Mouse (Mus musculus) midbrain, embryonic 10.5 days (tissue): ENCODE data around the gene Arap2. TPM values are rescaled to one million over a fixed set of nuclear protein-coding genes. Genes with fewer than 3 reads are reported as not detected.
"Not testable (repeated sequence)": the region's sequence is repeated elsewhere in the genome, so short reads cannot be mapped to it uniquely, and the experiment has no call there.

Experiments used
- DNase-seq: peaks from one replicate; pipeline ENCODE4 v3.0.0-alpha.2; 2017; ENCODE audit warnings: low spot score
- H3K27ac ChIP-seq: fragments of 300-500 bp; sonication (generic); replicated peaks from 2 replicates; pipeline ENCODE4 v1.5.1; 2016; ENCODE audit warnings: mild to moderate bottlenecking
- H3K27me3 ChIP-seq: fragments of 300-500 bp; sonication (generic); 2 replicates; pipeline ENCODE4 v1.6.1; 2016; ENCODE audit warnings: low read depth, mild to moderate bottlenecking; ENCODE audit not compliant: poor library complexity, severe bottlenecking
- H3K36me3 ChIP-seq: fragments of 300-500 bp; sonication (generic); 2 replicates; pipeline ENCODE4 v1.6.1; 2016; ENCODE audit warnings: mild to moderate bottlenecking, moderate library complexity
- H3K4me1 ChIP-seq: fragments of 300-500 bp; sonication (generic); 2 replicates; pipeline ENCODE4 v1.6.1; 2016
- H3K4me3 ChIP-seq: fragments of 300-500 bp; sonication (generic); 2 replicates; pipeline ENCODE4 v1.5.1; 2016; ENCODE audit warnings: mild to moderate bottlenecking, moderate library complexity
- H3K9me3 ChIP-seq: fragments of 300-500 bp; sonication (generic); replicated peaks from 2 replicates; pipeline ENCODE4 v1.6.1; 2016; ENCODE audit warnings: mild to moderate bottlenecking
- WGBS: fragments of 180-500 bp; shearing (Covaris S2); methylation state at CpG from one replicate; pipeline ENCODE4 v1.1.7; 2016; 5-methylcytosine and 5-hydroxymethylcytosine counted together
- polyA plus RNA-seq: library from polyadenylated mRNA; unstranded; fragments of >200 nt; fragmentation: Nextera tagmentation; extraction: Ambion mirVana; gene quantifications from 2 replicates; pipeline ENCODE4 v1.2.1, GENCODE M21; 2016

The Arap2 gene
- polyA plus RNA-seq, 1 experiment from 2014 or later = 1.3 TPM

GRCm38 (mm10) chr5:62763046-62763445 is 2.9 kb downstream of the Arap2 start:
- no peaks in the 10 kb centered on the region for H3K9me3 ChIP-seq
- H3K36me3 ChIP-seq = no peaks in the 10 kb centered on the region
- DNase-seq = no peak
- no peak overlapping the region for H3K4me3 ChIP-seq
- peaks cover 3% of the 10 kb centered on the region for H3K4me1 ChIP-seq
- WGBS = 88% methylated on average over 1 of the region's 1 CpGs
- peaks cover 33% of the 10 kb centered on the region for H3K27me3 ChIP-seq
- H3K27ac ChIP-seq = no peak overlapping the region

- Histone ChIP-seq H3K4me1 (peaks cover 3% of the 10 kb centered on the region), H3K27me3 (peaks cover 27% of the 10 kb centered on the region), H3K36me3 (no peaks in the 10 kb centered on the region), H3K4me3 (no peak overlapping the region), H3K27ac (no peak overlapping the region), H3K9me3 (no peaks in the 10 kb centered on the region)
- WGBS = 86% methylated on average over 4 of the region's 4 CpGs
- DNase-seq = no peak
Observed at GRCm38 (mm10) chr5:62762298-62762960, 3.5 kb downstream of the Arap2 start.

GRCm38 (mm10) chr5:62760791-62761504 is 5.0 kb downstream of the Arap2 start:
- Histone ChIP-seq H3K4me3 (no peak overlapping the region), H3K9me3 (no peaks in the 10 kb centered on the region), H3K27me3 (peaks cover 13% of the 10 kb centered on the region), H3K27ac (no peak overlapping the region), H3K4me1 (peaks cover 3% of the 10 kb centered on the region), H3K36me3 (no peaks in the 10 kb centered on the region)
- 57% methylated on average over 5 of the region's 5 CpGs for WGBS
- no peak for DNase-seq

DNA sequence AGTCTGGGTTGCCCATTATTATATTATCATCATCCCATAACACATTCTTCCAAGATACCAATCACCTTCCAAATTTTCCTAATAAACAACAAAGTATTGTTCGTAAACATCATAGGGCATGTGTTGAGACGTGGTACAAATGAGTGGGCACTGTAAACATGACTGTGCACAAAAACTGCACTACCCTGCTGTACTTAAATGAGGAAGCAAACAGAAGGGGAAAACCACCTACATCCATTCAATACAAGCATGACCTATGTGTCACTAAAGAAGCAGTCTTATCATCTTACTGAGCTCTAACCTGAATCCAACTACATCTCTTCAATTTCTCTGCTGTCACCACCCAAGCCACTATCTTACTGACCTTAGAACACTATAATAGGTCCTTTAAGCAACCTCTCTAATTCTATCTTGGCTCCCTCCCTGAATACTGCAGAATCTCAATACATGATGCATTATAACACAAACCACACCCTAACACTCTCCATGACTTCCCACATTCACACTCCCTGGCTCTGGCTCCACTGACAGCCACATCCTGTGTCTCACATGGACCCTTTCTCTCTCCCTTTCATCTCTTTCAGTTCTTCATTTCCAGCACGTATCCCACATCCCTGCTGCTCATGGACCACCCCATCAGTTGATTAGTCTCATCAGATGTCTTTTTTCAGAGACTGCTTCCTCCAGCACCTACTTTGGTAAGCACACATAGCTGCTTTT is 10.0 kb downstream of the Arap2 start:
- Histone ChIP-seq H3K4me3 (no peak overlapping the region), H3K27ac (no peak overlapping the region), H3K36me3 (no peaks in the 10 kb centered on the region), H3K27me3 (no peaks in the 10 kb centered on the region), H3K4me1 (no peaks in the 10 kb centered on the region), H3K9me3 (no peaks in the 10 kb centered on the region)
- 93% methylated on average over 3 of the region's 3 CpGs for WGBS
- DNase-seq = no peak

DNA sequence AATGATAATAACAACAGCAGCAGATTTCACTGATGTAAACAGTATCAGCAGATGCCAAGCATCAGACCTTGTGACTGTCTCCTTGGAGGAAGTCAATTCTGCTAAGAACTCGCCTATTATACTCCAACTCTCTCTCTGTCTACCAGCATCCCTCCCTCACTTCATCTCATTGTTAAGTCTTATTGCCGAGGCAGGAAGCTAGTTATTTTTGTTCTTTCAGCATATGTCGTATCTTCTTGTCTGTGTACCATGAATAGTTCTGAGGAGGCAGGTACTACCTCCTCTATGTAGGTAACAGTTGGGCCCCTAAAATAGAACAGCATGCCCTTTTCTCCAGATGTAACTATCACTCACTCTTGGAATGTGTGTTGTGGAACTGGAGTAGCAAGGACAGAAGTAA is 13.0 kb downstream of the Arap2 start:
- 82% methylated on average over 3 of the region's 3 CpGs for WGBS
- Histone ChIP-seq H3K27me3 (no peaks in the 10 kb centered on the region), H3K36me3 (no peaks in the 10 kb centered on the region), H3K4me1 (no peaks in the 10 kb centered on the region), H3K9me3 (no peaks in the 10 kb centered on the region), H3K4me3 (no peak overlapping the region), H3K27ac (no peak overlapping the region)
- no peak for DNase-seq

DNA sequence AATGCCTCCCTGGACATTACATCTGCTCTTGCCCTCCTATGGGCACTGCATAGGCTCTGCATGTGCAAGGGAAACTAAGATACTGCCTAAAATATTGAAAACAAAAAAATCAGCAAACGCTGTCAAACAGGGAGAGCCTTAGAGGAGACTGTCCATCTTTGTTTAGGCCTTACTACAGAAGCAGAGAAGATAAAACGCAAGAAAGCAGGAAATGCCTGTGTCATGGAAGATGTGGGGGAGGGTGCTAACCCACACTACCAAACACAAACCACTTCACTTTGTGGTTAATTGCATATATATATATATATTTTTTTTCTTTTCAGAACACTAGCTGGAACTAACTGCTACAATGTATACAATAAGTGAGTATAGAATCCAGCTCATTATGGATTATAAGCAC is 14.3 kb downstream of the Arap2 start:
- H3K36me3 ChIP-seq = no peaks in the 10 kb centered on the region
- H3K4me1 ChIP-seq = no peaks in the 10 kb centered on the region
- no peak overlapping the region for H3K4me3 ChIP-seq
- no peak for DNase-seq
- no peak overlapping the region for H3K27ac ChIP-seq
- 85% methylated on average over 2 of the region's 2 CpGs for WGBS
- H3K27me3 ChIP-seq = no peaks in the 10 kb centered on the region
- no peaks in the 10 kb centered on the region for H3K9me3 ChIP-seq

GRCm38 (mm10) chr5:62748168-62748567 is 17.8 kb downstream of the Arap2 start:
- Histone ChIP-seq H3K27me3 (no peaks in the 10 kb centered on the region), H3K36me3 (no peaks in the 10 kb centered on the region), H3K9me3 (no peaks in the 10 kb centered on the region), H3K4me3 (no peak overlapping the region), H3K4me1 (no peaks in the 10 kb centered on the region), H3K27ac (no peak overlapping the region)
- DNase-seq = no peak
- 97% methylated on average over 2 of the region's 2 CpGs for WGBS

DNA sequence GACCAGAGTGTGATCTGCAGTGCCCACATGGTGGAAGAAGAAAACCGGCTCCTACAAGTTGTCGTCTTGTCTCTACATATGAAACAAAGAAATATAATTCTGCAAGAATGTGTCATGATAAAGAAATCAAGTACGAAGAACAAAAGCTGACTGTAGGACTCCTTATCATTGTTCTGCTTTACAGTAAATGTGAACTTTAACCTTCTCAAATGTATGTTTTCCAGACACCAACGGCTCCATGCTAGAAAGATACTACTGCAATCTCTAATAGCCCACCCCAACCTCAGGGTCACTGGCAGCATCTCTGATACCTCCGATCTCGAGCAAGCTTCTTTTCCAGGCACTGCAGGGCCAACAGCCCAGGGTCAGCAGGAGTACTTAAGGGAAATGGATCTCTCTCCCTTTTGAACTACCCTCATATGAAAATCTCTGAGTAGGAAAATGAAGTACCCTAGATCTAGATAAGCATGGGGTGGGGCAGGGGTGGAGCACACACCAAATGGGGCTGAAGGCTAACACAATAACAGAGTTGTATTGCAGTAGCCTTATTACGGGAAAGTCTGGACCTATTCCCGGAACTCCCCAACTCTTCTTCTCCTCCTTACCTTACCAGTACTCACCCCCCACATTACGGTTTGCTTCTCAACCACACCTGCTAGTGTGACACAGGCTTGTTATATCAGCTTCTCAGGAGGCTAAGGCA is 22.6 kb downstream of the Arap2 start:
- H3K27ac ChIP-seq = no peak overlapping the region
- 89% methylated on average over 9 of the region's 9 CpGs for WGBS

GRCm38 (mm10) chr5:62739451-62740415 is 26.2 kb downstream of the Arap2 start:
- DNase-seq = no peak
- WGBS = 85% methylated on average over 9 of the region's 9 CpGs

More for the DNA sequence above, 22.6 kb downstream of the Arap2 start:
- Histone ChIP-seq H3K36me3 (no peaks in the 10 kb centered on the region), H3K27me3 (no peaks in the 10 kb centered on the region), H3K4me3 (no peak overlapping the region), H3K4me1 (no peaks in the 10 kb centered on the region), H3K9me3 (no peaks in the 10 kb centered on the region)
- DNase-seq = no peak

GRCm38 (mm10) chr5:62730573-62730972 is 35.4 kb downstream of the Arap2 start:
- not testable (repeated sequence) for DNase-seq, H3K27ac ChIP-seq, H3K4me3 ChIP-seq, H3K9me3 ChIP-seq, H3K27me3 ChIP-seq, H3K36me3 ChIP-seq, H3K4me1 ChIP-seq
- 93% methylated on average over 7 of the region's 7 CpGs for WGBS

More at GRCm38 (mm10) chr5:62739451-62740415, 26.2 kb downstream of the Arap2 start:
- H3K36me3 ChIP-seq = no peaks in the 10 kb centered on the region
- no peak overlapping the region for H3K4me3 ChIP-seq
- H3K9me3 ChIP-seq = no peaks in the 10 kb centered on the region
- no peaks in the 10 kb centered on the region for H3K27me3 ChIP-seq
- H3K4me1 ChIP-seq = no peaks in the 10 kb centered on the region
- H3K27ac ChIP-seq = no peak overlapping the region

DNA sequence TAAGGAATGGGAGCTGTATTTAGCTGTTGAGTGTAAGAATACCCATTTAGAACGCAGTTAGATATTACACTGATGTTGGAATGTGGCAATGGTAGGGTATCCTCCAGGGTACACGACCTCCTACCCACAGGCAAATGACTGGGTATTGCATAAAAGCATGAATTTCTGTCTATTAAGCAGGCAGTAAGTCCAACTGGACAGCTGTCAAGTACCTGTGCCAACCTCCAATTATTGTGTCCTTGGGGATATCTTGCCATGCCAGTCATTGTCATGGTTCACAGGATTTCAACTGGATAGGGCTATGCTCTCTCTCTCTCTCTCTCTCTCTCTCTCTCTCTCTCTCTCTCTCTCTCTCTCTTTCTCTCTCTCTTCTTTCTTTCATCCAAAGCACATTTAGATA is 40.4 kb downstream of the Arap2 start:
- Histone ChIP-seq H3K4me3 (no peak overlapping the region), H3K4me1 (no peaks in the 10 kb centered on the region), H3K27ac (no peak overlapping the region), H3K36me3 (no peaks in the 10 kb centered on the region), H3K9me3 (no peaks in the 10 kb centered on the region), H3K27me3 (no peaks in the 10 kb centered on the region)
- DNase-seq = no peak
- 76% methylated on average over 2 of the region's 2 CpGs for WGBS
